Mouse (Mus musculus) spleen, adult 2 months (tissue): ENCODE data around the gene Gm26620. TPM values are rescaled to one million over a fixed set of nuclear protein-coding genes. Genes with fewer than 3 reads are reported as not detected.

Experiments used
- DNase-seq, 2 experiments: peaks; one replicate each; pipeline versions ENCODE4 v3.0.0 to v3.0.0-alpha.2; 2012 to 2021; ENCODE audit warnings: low spot score in 2 of 2, low read depth in 1 of 2
- H3K27ac ChIP-seq: fragments of 200-500 bp; 2 replicates; pipeline ENCODE4 v1.5.1; 2012; ENCODE audit warnings: low read length, inconsistent platforms; ENCODE audit not compliant: insufficient read depth
- H3K27me3 ChIP-seq: fragments of 200-500 bp; 2 replicates; pipeline ENCODE4 v1.6.1; 2012; ENCODE audit warnings: mild to moderate bottlenecking, moderate library complexity, low read length, inconsistent platforms; ENCODE audit not compliant: control insufficient read depth, insufficient read depth
- H3K36me3 ChIP-seq: fragments of 200-500 bp; 2 replicates; pipeline ENCODE4 v1.6.1; 2012; ENCODE audit warnings: mild to moderate bottlenecking, low read length, inconsistent platforms; ENCODE audit not compliant: control insufficient read depth, insufficient read depth
- H3K4me1 ChIP-seq: fragments of 200-500 bp; 2 replicates; pipeline ENCODE4 v1.6.1; 2011; ENCODE audit warnings: inconsistent platforms; ENCODE audit not compliant: control insufficient read depth, insufficient read depth, insufficient read length
- H3K4me3 ChIP-seq: fragments of 200-500 bp; 2 replicates; pipeline ENCODE4 v1.5.1; 2011; ENCODE audit warnings: mild to moderate bottlenecking, inconsistent platforms; ENCODE audit not compliant: insufficient read depth, insufficient read length; ENCODE audit errors: extremely low read depth
- CTCF ChIP-seq: fragments of 200-500 bp; IDR thresholded peaks from 2 replicates; pipeline ENCODE4 v1.5.1; 2011; ENCODE audit warnings: mild to moderate bottlenecking, inconsistent platforms; ENCODE audit not compliant: insufficient read depth, insufficient read length, insufficient replicate concordance; ENCODE audit errors: extremely low read depth
- POLR2A ChIP-seq: fragments of 200-500 bp; IDR thresholded peaks from 2 replicates; pipeline ENCODE4 v1.6.1; 2011; ENCODE audit warnings: low read depth, low read length, inconsistent platforms
- WGBS: fragments of 180-500 bp; shearing (Covaris S2); methylation state at CpG from one replicate; pipeline ENCODE4 v1.1.7; 2018; 5-methylcytosine and 5-hydroxymethylcytosine counted together
- polyA plus RNA-seq: library from polyadenylated mRNA; depleted of rRNA; stranded (reverse); fragments of >200 nt; gene quantifications from 2 replicates; pipeline ENCODE4 v1.2.3, GENCODE M21; 2012

The Gm26620 gene
- polyA plus RNA-seq, 1 experiment: 0.44 TPM

DNA sequence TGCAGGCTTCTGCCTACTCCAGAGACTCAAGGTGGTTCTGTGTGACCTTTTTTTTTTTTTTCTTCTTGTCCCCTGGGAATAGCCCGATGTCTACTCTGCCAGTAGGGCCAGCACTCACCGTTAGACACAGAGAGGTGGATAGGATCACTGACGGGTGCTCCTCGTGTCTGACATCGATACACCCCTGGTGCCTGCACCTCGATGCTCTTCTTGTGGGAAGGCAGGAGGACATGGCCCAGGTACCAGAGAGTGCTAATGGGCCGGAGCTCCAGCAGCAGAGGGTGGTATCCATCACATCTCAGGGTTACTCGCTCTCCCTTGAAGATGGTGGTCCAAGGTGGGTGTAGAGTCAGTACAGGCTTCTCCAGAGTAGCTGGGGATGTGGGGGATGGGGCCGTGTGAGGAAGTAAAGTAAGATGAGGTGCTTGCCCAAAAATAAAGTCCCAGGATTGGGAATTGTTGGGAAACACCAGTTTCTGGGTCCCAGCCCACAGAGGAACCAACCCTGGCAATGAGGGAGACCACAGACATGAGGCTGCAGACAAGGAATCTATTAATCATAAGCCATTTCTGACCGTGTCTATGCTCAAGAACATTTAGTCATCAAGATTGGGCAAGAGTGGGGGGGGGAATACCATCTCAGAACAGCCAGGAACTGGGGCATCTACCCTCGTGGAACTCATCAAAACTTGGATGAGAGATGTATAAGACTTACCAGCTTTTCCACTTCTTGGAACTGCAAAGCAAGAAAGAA is 27.2 kb downstream of the Gm26620 start:
- TF ChIP-seq CTCF (no peak), POLR2A (no peak)
- Histone ChIP-seq H3K27ac (no peak overlapping the region), H3K36me3 (peaks cover 6% of the 10 kb centered on the region; the same call in 1 of the 2 replicates), H3K4me1 (peaks cover 17% of the 10 kb centered on the region), H3K4me3 (no peak overlapping the region), H3K27me3 (peaks cover 1% of the 10 kb centered on the region; the same call in 1 of the 2 replicates)
- WGBS: 77% methylated on average over 11 of the region's 11 CpGs
- no peak for DNase-seq

DNA sequence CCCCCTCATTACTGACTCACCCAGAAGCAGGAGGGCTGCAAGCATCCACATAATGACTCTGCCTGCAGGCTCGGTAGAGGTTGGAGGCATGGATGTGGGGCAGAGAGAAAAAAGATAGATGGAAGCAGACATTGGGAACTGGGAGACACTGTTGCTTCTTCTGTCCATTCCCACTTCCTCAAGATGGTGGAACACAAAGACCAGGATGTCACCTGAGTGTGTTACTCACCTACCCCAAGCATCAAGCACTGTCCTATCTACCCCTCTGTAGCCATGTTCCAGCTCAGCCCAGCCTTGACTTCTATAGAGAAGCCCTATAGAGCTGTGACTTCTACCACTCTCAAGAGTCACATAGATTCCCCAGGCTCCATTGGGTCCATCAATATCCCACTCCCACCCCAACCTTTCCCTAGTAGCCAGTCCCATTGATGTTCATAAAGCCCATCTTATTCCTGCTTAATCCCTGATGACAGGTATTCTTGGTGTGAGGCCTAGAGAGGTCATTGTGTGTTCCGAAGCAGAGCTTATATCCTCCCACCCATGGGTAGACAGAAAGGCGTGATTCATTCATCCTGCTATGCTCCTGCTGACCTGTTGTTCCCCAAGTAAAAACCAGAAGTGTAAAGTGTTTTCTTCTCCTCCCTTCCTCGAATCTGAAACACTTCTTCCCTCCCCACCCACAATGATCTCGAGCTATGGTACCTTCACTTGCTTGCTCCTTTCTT is 28.2 kb downstream of the Gm26620 start, which contains the start of gene Fcrlb:
Gene Fcrlb, minus strand, starts transcription at position 51 of the 725 bp plus-strand sequence.
- Histone ChIP-seq H3K27me3 (no peaks in the 10 kb centered on the region), H3K36me3 (peaks cover 10% of the 10 kb centered on the region; the same call in 1 of the 2 replicates), H3K4me1 (peaks cover 9% of the 10 kb centered on the region; the same call in 1 of the 2 replicates), H3K27ac (no peak within 1 kb of the TSS), H3K4me3 (no peak within 1 kb of the TSS)
- 78% methylated on average over 5 of the region's 5 CpGs for WGBS
- no peak for DNase-seq
- TF ChIP-seq POLR2A: no peak
- TF ChIP-seq CTCF: no peak

DNA sequence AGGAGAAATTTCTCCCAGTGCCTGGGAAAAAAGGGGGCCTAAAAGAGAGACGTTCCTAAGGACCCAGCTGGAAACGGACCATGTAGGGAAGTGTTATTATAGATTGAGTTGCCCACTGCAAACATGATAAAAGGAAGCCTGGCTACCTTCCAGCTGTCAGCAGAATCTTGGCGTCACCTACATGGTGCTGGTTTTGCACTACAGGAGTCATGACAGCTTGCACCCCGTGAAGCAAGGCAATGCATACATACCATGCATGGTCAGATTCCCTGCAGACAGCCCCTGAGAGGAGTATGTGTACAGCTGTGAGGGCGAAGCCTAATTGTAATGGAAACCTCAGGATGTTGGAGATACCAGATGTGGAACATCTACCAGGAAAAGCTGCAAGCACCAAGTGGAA is 30.8 kb downstream of the Gm26620 start:
- Histone ChIP-seq H3K4me1 (no peaks in the 10 kb centered on the region), H3K4me3 (no peak overlapping the region), H3K36me3 (peaks cover 23% of the 10 kb centered on the region; the same call in 1 of the 2 replicates), H3K27me3 (no peaks in the 10 kb centered on the region), H3K27ac (no peak overlapping the region)
- no peak for DNase-seq
- TF ChIP-seq CTCF (no peak), POLR2A (no peak)
- whole genome bisulfite sequencing: 80% methylated on average over 5 of the region's 5 CpGs

DNA sequence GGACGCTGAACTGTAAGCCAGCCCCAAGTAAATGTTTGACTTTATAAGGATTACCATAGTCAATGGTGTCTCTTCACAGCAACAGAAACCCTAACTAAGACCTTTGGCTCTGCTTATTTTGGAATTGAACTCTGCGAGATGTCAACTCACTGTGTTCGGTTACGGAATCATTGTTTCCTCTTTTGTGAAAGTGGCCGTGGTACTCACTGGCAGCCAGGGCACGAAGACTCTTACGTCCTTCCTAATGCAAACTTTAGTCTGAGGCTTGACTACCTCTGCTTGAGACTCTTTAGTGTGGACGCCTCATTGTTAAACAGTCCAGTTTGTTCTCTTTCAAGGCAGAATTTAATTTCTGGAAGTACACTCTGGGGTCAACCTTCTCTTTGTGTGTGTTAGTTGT is 34.4 kb downstream of the Gm26620 start:
- TF ChIP-seq POLR2A (no peak), CTCF (no peak)
- Histone ChIP-seq H3K36me3 (peaks cover 31% of the 10 kb centered on the region), H3K27me3 (no peaks in the 10 kb centered on the region), H3K4me1 (peaks cover 6% of the 10 kb centered on the region), H3K4me3 (no peak overlapping the region), H3K27ac (no peak overlapping the region)
- DNase-seq: no peak
- WGBS: 89% methylated on average over 8 of the region's 8 CpGs

GRCm38 (mm10) chr1:170924485-170924884 is 39.6 kb downstream of the Gm26620 start:
- peak overlapping the region; percentile 84 for H3K27ac ChIP-seq
- H3K4me3 ChIP-seq: peak overlapping the region; percentile 52
- peaks cover 13% of the 10 kb centered on the region for H3K36me3 ChIP-seq
- no peaks in the 10 kb centered on the region for H3K27me3 ChIP-seq
- DNase-seq: peak in 1 of 2 experiments; percentile 74
- peaks cover 22% of the 10 kb centered on the region for H3K4me1 ChIP-seq
- TF ChIP-seq CTCF: no peak
- no peak; the same call in 1 of the 2 replicates for TF ChIP-seq POLR2A
- WGBS: 14% methylated on average over 6 of the region's 6 CpGs

GRCm38 (mm10) chr1:170926941-170927340 is 42.1 kb downstream of the Gm26620 start:
- Histone ChIP-seq H3K27ac (peak overlapping the region; percentile 98), H3K4me3 (peak overlapping the region; percentile 76)
- TF ChIP-seq POLR2A (no peak), CTCF (no peak)

DNA sequence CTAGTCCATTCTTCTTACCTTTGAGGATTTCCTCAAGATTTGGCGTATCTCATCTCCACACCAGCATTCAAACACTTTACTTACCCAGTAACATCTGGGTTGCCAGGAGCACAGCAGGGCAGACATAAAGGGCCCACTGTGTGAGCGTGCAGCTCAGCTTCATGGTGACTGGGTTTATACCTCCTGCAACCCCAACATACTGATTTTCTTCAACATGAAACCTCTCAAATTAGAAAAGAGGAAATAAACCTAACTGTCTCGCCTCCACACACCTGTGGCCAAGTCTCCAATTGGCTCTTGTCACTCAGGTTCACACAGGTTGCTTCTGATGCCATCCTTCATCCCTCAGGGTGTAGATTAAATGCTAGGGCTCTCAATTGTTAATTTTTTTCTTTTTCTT is 42.5 kb downstream of the Gm26620 start, which contains the start of gene Fcrla:
Gene Fcrla, minus strand, starts transcription at position 206 of the 400 bp plus-strand sequence.
- Histone ChIP-seq H3K4me1 (peaks cover 26% of the 10 kb centered on the region), H3K27ac (peak within 1 kb of the TSS; percentile 98), H3K36me3 (no peaks in the 10 kb centered on the region), H3K27me3 (no peaks in the 10 kb centered on the region), H3K4me3 (peak within 1 kb of the TSS; percentile 76)
- DNase-seq: peak in 1 of 2 experiments; percentile 66
- TF ChIP-seq CTCF (no peak), POLR2A (peak; percentile 83)
- WGBS: 38% methylated on average over 3 of the region's 3 CpGs

More at GRCm38 (mm10) chr1:170926941-170927340, 42.1 kb downstream of the Gm26620 start:
- no peaks in the 10 kb centered on the region for H3K27me3 ChIP-seq
- WGBS: 38% methylated on average over 6 of the region's 6 CpGs
- H3K36me3 ChIP-seq: peaks cover 1% of the 10 kb centered on the region; the same call in 1 of the 2 replicates
- peak in 1 of 2 experiments; percentile 39 for DNase-seq
- peaks cover 22% of the 10 kb centered on the region for H3K4me1 ChIP-seq
